Mouse (Mus musculus): ENCODE measurements around the gene Tbc1d22a. TPM values are rescaled to one million over a fixed set of nuclear protein-coding genes. Genes with fewer than 3 reads are reported as not detected.

The Tbc1d22a gene
- total RNA-seq, 2 experiments from 2014 or later = 13.3 to 19.0 TPM

- ATAC-seq (ENCODE audit: poor library complexity, severe bottlenecking) = no peak
Observed at GRCm38 (mm10) chr15:86432791-86433190, 218.5 kb downstream of the Tbc1d22a start.

- ATAC-seq (ENCODE audit: poor library complexity, severe bottlenecking) = no peak
Observed at GRCm38 (mm10) chr15:86433378-86433777, 219.1 kb downstream of the Tbc1d22a start.

- ATAC-seq (ENCODE audit: poor library complexity, severe bottlenecking) = no peak
Observed at GRCm38 (mm10) chr15:86434241-86434640, 220.0 kb downstream of the Tbc1d22a start.

GRCm38 (mm10) chr15:86437346-86437745 lies 223.1 kb downstream of the Tbc1d22a start:
- no peak for ATAC-seq (ENCODE audit: poor library complexity, severe bottlenecking)

GRCm38 (mm10) chr15:86439015-86439796 lies 224.9 kb downstream of the Tbc1d22a start:
- no peak for ATAC-seq (ENCODE audit: poor library complexity, severe bottlenecking)

- ATAC-seq (ENCODE audit: poor library complexity, severe bottlenecking) = no peak
Observed at GRCm38 (mm10) chr15:86444271-86444670, 230.0 kb downstream of the Tbc1d22a start.

- no peak for ATAC-seq (ENCODE audit: poor library complexity, severe bottlenecking)
Observed at GRCm38 (mm10) chr15:86446064-86446463, 231.8 kb downstream of the Tbc1d22a start.

GRCm38 (mm10) chr15:86447251-86447650 lies 233.0 kb downstream of the Tbc1d22a start:
- ATAC-seq (ENCODE audit: poor library complexity, severe bottlenecking) = no peak

- no peak for ATAC-seq (ENCODE audit: poor library complexity, severe bottlenecking)
Observed at GRCm38 (mm10) chr15:86449236-86449635, 235.0 kb downstream of the Tbc1d22a start.

GRCm38 (mm10) chr15:86449794-86450193 lies 235.5 kb downstream of the Tbc1d22a start:
- ATAC-seq (ENCODE audit: poor library complexity, severe bottlenecking) = no peak

GRCm38 (mm10) chr15:86459413-86459812 lies 245.2 kb downstream of the Tbc1d22a start:
- no peak for ATAC-seq (ENCODE audit: poor library complexity, severe bottlenecking)

GRCm38 (mm10) chr15:86462636-86463035 lies 248.4 kb downstream of the Tbc1d22a start:
- no peak for ATAC-seq (ENCODE audit: poor library complexity, severe bottlenecking)

- no peak for ATAC-seq (ENCODE audit: poor library complexity, severe bottlenecking)
Observed at GRCm38 (mm10) chr15:86468082-86468481, 253.8 kb downstream of the Tbc1d22a start.

GRCm38 (mm10) chr15:86471136-86471535 lies 256.9 kb downstream of the Tbc1d22a start:
- no peak for ATAC-seq (ENCODE audit: poor library complexity, severe bottlenecking)

GRCm38 (mm10) chr15:86473473-86473872 lies 259.2 kb downstream of the Tbc1d22a start:
- no peak for ATAC-seq (ENCODE audit: poor library complexity, severe bottlenecking)

- no peak for ATAC-seq (ENCODE audit: poor library complexity, severe bottlenecking)
Observed at GRCm38 (mm10) chr15:86474951-86475350, 260.7 kb downstream of the Tbc1d22a start.

- ATAC-seq (ENCODE audit: poor library complexity, severe bottlenecking) = no peak
Observed at GRCm38 (mm10) chr15:86476483-86476882, 262.2 kb downstream of the Tbc1d22a start.

GRCm38 (mm10) chr15:86477032-86477431 lies 262.8 kb downstream of the Tbc1d22a start:
- ATAC-seq (ENCODE audit: poor library complexity, severe bottlenecking) = no peak

GRCm38 (mm10) chr15:86477471-86477992 lies 263.3 kb downstream of the Tbc1d22a start:
- ATAC-seq (ENCODE audit: poor library complexity, severe bottlenecking) = no peak

GRCm38 (mm10) chr15:86478685-86479502 lies 264.6 kb downstream of the Tbc1d22a start:
- ATAC-seq (ENCODE audit: poor library complexity, severe bottlenecking) = no peak

- ATAC-seq (ENCODE audit: poor library complexity, severe bottlenecking) = no peak
Observed at GRCm38 (mm10) chr15:86482362-86482761, 268.1 kb downstream of the Tbc1d22a start.

- no peak for ATAC-seq (ENCODE audit: poor library complexity, severe bottlenecking)
Observed at GRCm38 (mm10) chr15:86485815-86486214, 271.6 kb downstream of the Tbc1d22a start.
